Mouse (Mus musculus) kidney, postnatal 0 days (tissue): ENCODE data around the gene Ildr2. TPM values are rescaled to one million over a fixed set of nuclear protein-coding genes. Genes with fewer than 3 reads are reported as not detected.

ENCODE experiments used
- ATAC-seq: fragments of 200-750 bp; cut with Nextera tagmentation; replicated peaks from 2 replicates; pipeline ENCODE4 v1.8.0; 2017; ENCODE audit warnings: low read depth, moderate number of reproducible peaks, moderate TSS enrichment, moderate library complexity; ENCODE audit not compliant: low FRiP score
- DNase-seq: peaks from one replicate; pipeline ENCODE4 v3.0.0-alpha.2; 2016; ENCODE audit warnings: low spot score
- H3K27ac ChIP-seq: fragments of 300-500 bp; sonication (generic); 2 replicates; pipeline ENCODE4 v1.5.1; 2014; ENCODE audit warnings: mild to moderate bottlenecking
- H3K27me3 ChIP-seq: fragments of 300-500 bp; sonication (generic); 2 replicates; pipeline ENCODE4 v1.6.1; 2014; ENCODE audit warnings: low read length, mixed read lengths; ENCODE audit not compliant: insufficient read depth
- H3K36me3 ChIP-seq: fragments of 300-500 bp; sonication (generic); 2 replicates; pipeline ENCODE4 v1.6.1; 2014; ENCODE audit warnings: low read length, mixed read lengths; ENCODE audit not compliant: insufficient read depth
- H3K4me1 ChIP-seq: fragments of 300-500 bp; sonication (generic); replicated peaks from 2 replicates; pipeline ENCODE4 v1.6.1; 2014; ENCODE audit warnings: antibody characterized with exemption, low read length, mixed read lengths; ENCODE audit not compliant: insufficient read depth
- H3K4me2 ChIP-seq: fragments of 300-500 bp; sonication (generic); 2 replicates; pipeline ENCODE4 v1.6.1; 2014; ENCODE audit warnings: mild to moderate bottlenecking, low read length, moderate library complexity, mixed read lengths
- H3K4me3 ChIP-seq: fragments of 300-500 bp; sonication (generic); replicated peaks from 2 replicates; pipeline ENCODE4 v1.5.1; 2014; ENCODE audit warnings: low read depth, low read length
- H3K9ac ChIP-seq: fragments of 300-500 bp; sonication (generic); 2 replicates; pipeline ENCODE4 v1.6.1; 2014; ENCODE audit warnings: low read depth, low read length
- H3K9me3 ChIP-seq: fragments of 300-500 bp; sonication (generic); replicated peaks from 2 replicates; pipeline ENCODE4 v1.6.1; 2016; ENCODE audit warnings: low read length, inconsistent platforms, mixed read lengths
- CTCF ChIP-seq: IDR thresholded peaks from 2 replicates; pipeline ENCODE4 v1.5.1; 2016; ENCODE audit warnings: antibody characterized with exemption, low read depth, mild to moderate bottlenecking, moderate library complexity
- WGBS: fragments of 180-500 bp; shearing (Covaris S2); extraction: QIAGEN DNeasy Blood & Tissue Kit; methylation state at CpG from one replicate; pipeline ENCODE4 v1.1.7; 2014; 5-methylcytosine and 5-hydroxymethylcytosine counted together
- polyA plus RNA-seq: library from polyadenylated mRNA; unstranded; fragments of >200 nt; fragmentation: Nextera tagmentation; extraction: Ambion mirVana; gene quantifications from 2 replicates; pipeline ENCODE4 v1.2.1, GENCODE M21; 2015

Ildr2 gene
- polyA plus RNA-seq, 1 experiment from 2014 or later = 3.1 TPM

GRCm38 (mm10) chr1:166282597-166283210 is 28.8 kb downstream of the Ildr2 start:
- Histone ChIP-seq H3K27ac (no peak overlapping the region), H3K4me1 (peaks cover 8% of the 10 kb centered on the region; the same call in 1 of the 2 replicates), H3K9me3 (no peaks in the 10 kb centered on the region), H3K4me2 (peak overlapping the region; percentile 54), H3K9ac (no peak overlapping the region), H3K27me3 (no peaks in the 10 kb centered on the region), H3K4me3 (peak overlapping the region; percentile 12; the same call in 1 of the 2 replicates), H3K36me3 (no peaks in the 10 kb centered on the region)
- DNase-seq (peak; percentile 77), ATAC-seq (peak; percentile 95)
- WGBS = 7% methylated on average over 22 of the region's 22 CpGs
- TF ChIP-seq CTCF = no peak

- no peaks in the 10 kb centered on the region for H3K36me3 ChIP-seq
- no peak overlapping the region for H3K4me2 ChIP-seq
- WGBS = 88% methylated on average over 6 of the region's 6 CpGs
- H3K27me3 ChIP-seq = no peaks in the 10 kb centered on the region
- H3K27ac ChIP-seq = no peak overlapping the region
- ATAC-seq (no peak), DNase-seq (no peak)
- TF ChIP-seq CTCF = no peak
- H3K4me3 ChIP-seq = no peak overlapping the region
- H3K9ac ChIP-seq = no peak overlapping the region
- H3K9me3 ChIP-seq = no peaks in the 10 kb centered on the region
- H3K4me1 ChIP-seq = peaks cover 8% of the 10 kb centered on the region; the same call in 1 of the 2 replicates
These were observed 29.5 kb downstream of the Ildr2 start for GRCm38 (mm10) chr1:166283451-166283850.

GRCm38 (mm10) chr1:166284390-166284789 is 30.5 kb downstream of the Ildr2 start:
- no peak for TF ChIP-seq CTCF
- 73% methylated on average over 8 of the region's 8 CpGs for WGBS
- peaks cover 8% of the 10 kb centered on the region; the same call in 1 of the 2 replicates for H3K4me1 ChIP-seq
- H3K9ac ChIP-seq = no peak overlapping the region
- H3K4me2 ChIP-seq = no peak overlapping the region
- no peaks in the 10 kb centered on the region for H3K9me3 ChIP-seq
- no peak overlapping the region for H3K4me3 ChIP-seq
- H3K27ac ChIP-seq = no peak overlapping the region
- ATAC-seq = no peak
- no peak for DNase-seq
- H3K27me3 ChIP-seq = no peaks in the 10 kb centered on the region
- no peaks in the 10 kb centered on the region for H3K36me3 ChIP-seq

- no peak for ATAC-seq
- WGBS = 82% methylated on average over 9 of the region's 9 CpGs
- H3K9me3 ChIP-seq = no peaks in the 10 kb centered on the region
These were observed 32.3 kb downstream of the Ildr2 start for GRCm38 (mm10) chr1:166286231-166286630.

GRCm38 (mm10) chr1:166290562-166290961 is 36.6 kb downstream of the Ildr2 start:
- no peak for ATAC-seq
- Histone ChIP-seq H3K27ac (no peak overlapping the region), H3K4me2 (no peak overlapping the region), H3K4me3 (no peak overlapping the region), H3K36me3 (no peaks in the 10 kb centered on the region), H3K27me3 (no peaks in the 10 kb centered on the region), H3K4me1 (no peaks in the 10 kb centered on the region), H3K9me3 (no peaks in the 10 kb centered on the region), H3K9ac (no peak overlapping the region)
- TF ChIP-seq CTCF = no peak
- 88% methylated on average over 6 of the region's 6 CpGs for WGBS
- DNase-seq = no peak

More at GRCm38 (mm10) chr1:166286231-166286630, 32.3 kb downstream of the Ildr2 start:
- Histone ChIP-seq H3K4me3 (no peak overlapping the region), H3K4me1 (peaks cover 8% of the 10 kb centered on the region; the same call in 1 of the 2 replicates), H3K9ac (no peak overlapping the region), H3K27me3 (no peaks in the 10 kb centered on the region), H3K36me3 (no peaks in the 10 kb centered on the region), H3K27ac (no peak overlapping the region), H3K4me2 (no peak overlapping the region)
- no peak for TF ChIP-seq CTCF
- no peak for DNase-seq

- Histone ChIP-seq H3K9ac (no peak overlapping the region), H3K4me1 (no peaks in the 10 kb centered on the region), H3K9me3 (no peaks in the 10 kb centered on the region), H3K4me2 (no peak overlapping the region), H3K4me3 (no peak overlapping the region), H3K27ac (no peak overlapping the region), H3K27me3 (no peaks in the 10 kb centered on the region), H3K36me3 (no peaks in the 10 kb centered on the region)
- WGBS = 75% methylated on average over 3 of the region's 3 CpGs
- DNase-seq (no peak), ATAC-seq (no peak)
- no peak for TF ChIP-seq CTCF
These were observed 39.1 kb downstream of the Ildr2 start for GRCm38 (mm10) chr1:166293086-166293485.

GRCm38 (mm10) chr1:166295548-166295947 is 41.6 kb downstream of the Ildr2 start:
- H3K27me3 ChIP-seq = no peaks in the 10 kb centered on the region
- no peaks in the 10 kb centered on the region for H3K36me3 ChIP-seq
- no peak overlapping the region for H3K9ac ChIP-seq
- no peak overlapping the region for H3K4me3 ChIP-seq
- DNase-seq (no peak), ATAC-seq (no peak)
- H3K9me3 ChIP-seq = no peaks in the 10 kb centered on the region
- no peak overlapping the region for H3K27ac ChIP-seq
- 78% methylated on average over 7 of the region's 7 CpGs for WGBS
- H3K4me2 ChIP-seq = no peak overlapping the region
- no peaks in the 10 kb centered on the region for H3K4me1 ChIP-seq
- no peak for TF ChIP-seq CTCF
